Mouse (Mus musculus): ENCODE measurements around the gene Mt4.
"Not testable (repeated sequence)": the region's sequence is repeated elsewhere in the genome, so short reads cannot be mapped to it uniquely, and the experiment has no call there.

Gene Mt4

DNA sequence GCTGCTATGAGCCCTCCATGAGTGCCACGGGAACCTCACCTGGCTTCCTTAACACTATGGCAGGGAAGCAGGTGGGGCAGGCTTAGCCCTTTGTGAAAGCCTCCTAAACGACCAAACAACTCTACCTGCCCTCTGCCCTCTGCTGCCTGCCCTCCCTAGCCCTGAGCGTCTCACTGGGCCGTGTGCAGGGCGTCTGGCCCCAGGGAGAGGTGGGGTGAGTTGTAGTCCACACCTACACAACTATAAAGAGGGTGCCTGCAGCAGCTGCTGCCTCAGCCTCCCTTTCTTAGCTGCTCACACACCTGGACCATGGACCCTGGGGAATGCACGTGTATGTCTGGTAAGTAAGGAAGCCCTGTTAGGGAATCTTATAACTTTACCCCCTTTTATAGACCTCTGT, at the start of gene Mt4:
Mt4 (plus strand) TSS at position 265 of the 400 bp plus-strand sequence.
- no peak for DNase-seq

DNA sequence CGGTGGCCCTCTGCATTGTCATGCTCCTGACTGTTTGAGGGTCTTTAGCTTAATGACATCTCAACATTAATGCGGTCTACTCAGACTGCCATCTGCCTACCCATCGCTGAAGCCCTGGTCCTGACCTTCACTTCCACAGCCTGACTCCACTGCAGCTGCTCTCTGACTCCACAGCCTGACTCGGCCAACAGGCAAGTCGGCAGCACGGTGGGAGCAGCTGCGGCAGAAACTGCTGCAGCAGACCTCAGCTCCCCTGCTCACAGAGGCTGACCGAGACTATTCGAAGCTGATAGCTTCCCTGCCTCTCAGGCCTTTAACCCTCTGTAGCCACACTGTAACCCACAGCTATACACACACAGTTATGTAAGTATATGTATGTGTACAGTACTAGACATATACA, 49.0 kb upstream of the Mt4 start:
- no peak for DNase-seq

GRCm38 (mm10) chr8:94089715-94090114, 47.3 kb upstream of the Mt4 start:
- DNase-seq, result no peak

DNA sequence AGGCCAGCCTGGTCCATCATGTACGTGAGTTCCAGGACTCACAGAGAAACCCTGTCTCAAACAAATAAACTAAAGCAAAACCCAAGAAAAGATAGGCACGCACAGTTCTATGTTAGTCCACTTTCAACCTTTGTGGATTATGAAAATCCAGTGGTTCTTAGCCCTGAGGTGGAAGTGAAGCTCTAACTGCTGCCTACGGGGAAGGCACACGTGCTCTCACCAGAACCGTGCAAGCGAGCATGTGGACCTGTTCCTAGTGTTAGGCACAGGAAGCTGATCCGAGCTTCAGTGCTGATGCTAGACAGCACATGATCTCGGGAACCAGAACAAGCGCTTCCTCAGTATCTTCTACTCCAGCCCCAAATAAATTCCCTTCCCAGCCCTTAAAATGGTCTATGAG, 44.1 kb upstream of the Mt4 start:
- DNase-seq, result no peak

DNA sequence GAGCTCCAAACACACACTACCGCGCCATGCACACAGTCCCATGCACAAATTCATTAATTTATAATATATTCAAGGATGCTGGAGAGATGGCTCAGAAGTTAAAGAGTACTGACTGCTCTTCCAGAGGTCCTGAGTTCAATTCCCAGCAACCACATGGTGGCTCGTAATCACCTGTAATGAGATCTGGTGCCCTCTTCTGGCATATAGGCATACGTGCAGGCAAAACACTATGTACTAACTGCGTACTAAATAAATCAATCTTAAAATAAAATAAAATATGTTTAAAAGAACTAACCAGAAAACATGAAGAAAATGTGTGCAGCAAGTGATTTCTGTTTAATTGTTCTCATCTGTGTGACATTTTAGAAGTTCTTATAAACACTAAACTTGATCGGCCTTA, 42.7 kb upstream of the Mt4 start:
- no peak for DNase-seq

DNA sequence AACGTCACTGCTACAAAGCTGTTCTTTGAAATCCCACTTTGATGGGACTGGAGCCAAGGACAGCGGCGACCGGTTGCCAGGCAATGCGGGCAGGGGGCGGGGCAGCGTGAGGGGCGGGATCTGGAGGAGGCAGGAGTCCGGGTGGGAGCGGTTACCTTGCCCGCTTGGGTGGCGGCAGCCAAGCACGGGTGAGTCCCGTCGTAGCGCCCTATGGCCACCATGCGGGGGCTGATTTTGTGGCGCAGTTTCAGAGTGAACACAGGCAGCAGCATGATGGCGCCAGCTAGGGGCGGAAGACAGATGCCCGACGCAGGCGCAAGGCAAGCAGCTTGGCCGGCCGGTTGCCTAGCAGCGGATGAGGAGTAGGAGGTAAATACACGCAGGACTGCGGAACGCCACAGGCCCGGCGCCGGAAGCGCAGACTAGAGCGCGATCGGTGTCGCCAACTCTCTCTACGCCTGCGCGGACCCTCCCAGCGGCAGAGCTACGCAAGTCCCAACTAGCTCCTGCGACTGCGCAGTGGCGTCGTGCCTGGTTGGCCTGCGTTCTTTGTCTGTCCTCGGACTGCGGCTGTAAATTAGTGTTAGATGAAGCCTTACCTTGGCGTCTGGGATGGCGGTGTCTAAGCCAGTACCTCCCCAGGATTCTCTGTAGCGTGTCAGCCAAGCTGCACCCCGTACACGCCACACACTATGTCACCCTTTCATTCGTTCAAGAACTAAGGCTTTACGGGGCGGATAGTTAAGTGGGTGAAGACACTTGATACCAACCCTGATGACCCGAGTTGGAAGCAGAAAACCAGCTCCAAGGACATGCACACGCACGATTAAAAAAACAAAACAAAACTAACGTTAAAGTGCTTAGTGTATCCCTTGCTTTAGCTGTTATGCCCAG, 38.7 kb upstream of the Mt4 start, which contains the start of gene Bbs2:
Bbs2 (minus strand) TSS at position 848 of the 894 bp plus-strand sequence.
- DNase-seq, result peak; percentile 100

- DNase-seq, result no peak
Observed at GRCm38 (mm10) chr8:94098996-94099395, 38.0 kb upstream of the Mt4 start.

- DNase-seq, result no peak
Observed at GRCm38 (mm10) chr8:94104146-94104545, 32.9 kb upstream of the Mt4 start.

DNA sequence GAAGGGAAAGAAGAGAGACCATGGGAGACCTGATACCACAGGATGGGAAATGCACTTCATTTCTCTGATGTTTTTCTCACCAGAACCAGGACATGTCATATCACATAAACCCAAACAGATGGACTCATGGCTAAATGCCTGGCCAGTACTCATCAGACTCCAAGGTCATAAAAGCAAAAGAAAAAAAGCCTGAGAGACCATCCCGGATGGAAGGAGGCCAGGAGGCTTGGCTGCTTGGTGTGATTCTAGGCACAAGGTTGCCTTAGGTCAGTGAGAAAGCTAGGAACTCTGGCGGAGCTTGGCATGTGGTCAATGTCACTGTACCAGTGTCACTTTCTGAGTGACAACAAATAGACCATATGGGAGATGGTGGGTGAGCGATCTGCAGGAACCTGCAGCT, 29.1 kb upstream of the Mt4 start:
- peak; percentile 18 for DNase-seq

GRCm38 (mm10) chr8:94109396-94109795, 27.6 kb upstream of the Mt4 start:
- no peak for DNase-seq

DNA sequence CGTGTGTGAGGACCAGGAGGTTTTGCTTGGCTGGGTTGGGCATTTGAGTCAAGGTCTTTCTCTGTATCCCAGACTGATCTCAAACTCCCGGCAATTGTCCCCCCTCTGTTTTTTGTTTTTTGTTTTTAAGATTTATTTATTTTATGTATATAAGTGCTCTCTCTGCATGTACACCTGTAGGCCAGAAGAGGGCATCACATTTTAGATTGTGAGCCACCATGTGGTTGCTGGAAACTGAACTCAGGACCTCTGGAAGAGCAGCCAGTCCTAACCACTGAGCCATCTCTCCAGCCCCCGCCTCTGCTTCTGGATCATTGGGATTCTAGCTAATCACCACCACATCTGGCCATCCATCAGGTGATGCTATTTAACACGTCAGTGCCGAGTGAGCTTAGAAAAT, 27.2 kb upstream of the Mt4 start:
- no peak for DNase-seq

- DNase-seq, result no peak
Observed at GRCm38 (mm10) chr8:94110526-94111177, 26.3 kb upstream of the Mt4 start.

DNA sequence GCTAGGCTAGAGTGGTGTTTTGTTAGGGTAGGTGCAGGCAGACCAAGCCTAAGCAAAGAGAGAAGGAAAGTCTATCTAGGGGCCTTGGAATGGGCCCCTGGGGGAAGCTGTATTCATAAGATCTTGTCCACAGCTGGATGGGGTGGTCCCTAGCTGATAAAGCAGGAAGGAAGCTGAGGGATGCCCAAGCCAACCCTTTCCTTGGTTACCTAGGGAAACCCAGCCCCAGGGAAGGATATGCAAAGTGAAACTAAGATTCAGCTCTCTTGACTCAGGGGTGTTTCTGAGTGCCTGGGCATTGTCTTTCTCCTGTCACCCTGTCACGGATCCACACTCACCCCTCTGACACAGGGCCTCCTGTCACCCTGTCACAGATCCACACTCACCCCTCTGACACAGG, 23.6 kb upstream of the Mt4 start:
- DNase-seq, result no peak

GRCm38 (mm10) chr8:94113972-94114371, 23.0 kb upstream of the Mt4 start:
- DNase-seq, result no peak

DNA sequence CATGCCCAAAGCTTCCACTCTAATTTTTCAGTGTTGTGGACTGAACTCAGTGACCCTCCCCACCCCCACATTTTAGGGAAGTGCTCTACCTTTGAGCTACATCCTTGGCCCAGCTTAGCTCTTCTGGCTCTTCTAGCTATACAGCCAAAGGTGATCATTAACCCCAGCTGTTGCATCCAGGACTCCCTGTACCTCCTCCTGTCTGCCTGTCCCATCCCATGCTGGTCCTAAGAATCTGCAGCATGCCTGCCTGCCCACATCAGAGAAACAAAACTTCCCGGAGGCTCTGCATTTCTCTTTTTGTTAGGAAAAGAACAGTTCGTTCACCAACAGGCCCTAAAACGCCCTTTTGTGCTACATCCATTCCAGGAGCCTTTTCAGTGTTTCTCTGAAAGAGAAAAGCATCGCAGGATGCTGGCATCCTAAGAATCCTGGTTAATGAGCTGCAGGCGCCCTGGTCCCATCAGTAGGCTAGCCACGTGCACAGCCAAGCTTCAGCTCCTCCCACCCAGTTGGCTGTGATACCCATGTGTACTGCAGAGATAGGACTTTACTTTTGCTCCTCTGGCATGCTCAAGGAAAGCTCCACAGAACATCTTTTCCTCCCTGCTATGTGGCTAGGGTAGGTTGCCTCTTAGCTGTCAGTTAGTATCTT, 18.1 kb upstream of the Mt4 start:
- peak; percentile 48 for DNase-seq

DNA sequence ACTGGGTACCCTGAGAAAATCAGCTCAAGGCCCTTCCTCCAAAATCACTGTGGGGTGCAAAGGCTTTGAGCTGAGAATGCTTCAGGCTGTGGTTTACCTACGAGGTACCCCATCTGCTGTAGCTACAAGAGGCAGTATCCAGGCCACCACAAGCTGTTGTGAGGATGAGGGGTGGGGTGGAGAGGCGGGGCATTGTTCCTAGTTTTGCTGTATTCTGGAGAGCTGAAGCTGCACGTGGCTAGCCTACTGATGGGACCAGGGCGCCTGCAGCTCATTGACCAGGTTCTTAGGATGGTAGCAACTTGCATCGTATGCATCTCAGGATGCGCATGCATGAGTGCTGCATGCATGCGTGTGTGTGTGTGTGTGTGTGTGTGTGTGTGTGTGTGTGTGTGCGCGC, 15.4 kb upstream of the Mt4 start:
- DNase-seq, result no peak

DNA sequence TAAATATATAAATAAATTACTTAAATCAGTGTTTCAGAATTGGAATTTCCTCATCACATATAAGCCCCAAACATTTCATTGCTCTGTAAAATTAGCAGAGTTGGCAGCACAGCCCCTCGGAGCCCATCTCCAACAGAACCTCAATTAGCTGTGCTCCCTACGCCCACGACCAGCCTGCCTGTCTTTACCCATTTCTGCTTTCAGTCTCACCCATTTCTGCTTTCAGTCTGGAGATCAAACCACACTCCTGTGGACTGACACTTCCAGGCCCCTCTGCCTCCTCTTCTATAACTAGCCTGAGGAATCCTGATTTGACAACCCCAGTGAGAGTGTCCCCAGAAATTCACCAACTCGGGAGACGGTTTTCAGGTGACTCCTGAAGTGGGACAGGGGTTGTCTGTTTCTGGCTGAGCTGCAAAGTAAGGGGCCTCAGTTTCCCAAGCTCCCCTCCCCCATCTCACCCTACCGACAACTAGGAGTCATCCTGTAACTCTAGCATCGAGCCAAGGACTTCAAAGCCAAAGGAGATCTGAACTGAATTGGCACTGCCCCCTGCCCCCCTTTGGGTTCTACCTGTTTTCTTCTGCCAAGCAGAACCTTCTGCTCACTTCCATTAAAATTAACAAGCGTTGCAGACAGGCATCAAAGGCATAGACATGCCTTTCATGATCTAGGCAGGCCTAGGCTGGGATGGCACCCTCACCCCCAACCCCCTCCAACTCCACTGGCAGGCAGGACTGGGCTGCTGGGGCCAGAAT, 14.1 kb upstream of the Mt4 start:
- DNase-seq, result no peak

DNA sequence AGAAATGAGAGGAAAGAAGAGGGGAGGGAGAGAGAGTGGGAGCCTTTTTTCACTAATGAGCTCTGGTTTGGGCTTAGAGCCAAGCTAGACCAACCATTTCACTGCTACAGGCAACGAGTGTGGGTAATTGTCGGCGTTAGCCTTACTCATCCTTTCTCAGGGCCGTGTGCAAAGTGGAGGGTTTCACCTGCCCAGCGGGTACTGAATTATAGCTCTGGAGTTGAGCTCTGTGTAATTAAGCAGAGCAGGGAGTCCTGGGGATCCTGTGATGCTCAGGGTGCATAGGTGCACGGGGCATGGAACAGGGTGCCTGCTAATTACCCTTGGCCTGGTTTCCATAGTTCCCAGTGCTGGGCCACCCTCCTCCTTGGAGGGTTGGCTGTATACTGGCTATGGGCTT, 9.3 kb upstream of the Mt4 start:
- no peak for DNase-seq

DNA sequence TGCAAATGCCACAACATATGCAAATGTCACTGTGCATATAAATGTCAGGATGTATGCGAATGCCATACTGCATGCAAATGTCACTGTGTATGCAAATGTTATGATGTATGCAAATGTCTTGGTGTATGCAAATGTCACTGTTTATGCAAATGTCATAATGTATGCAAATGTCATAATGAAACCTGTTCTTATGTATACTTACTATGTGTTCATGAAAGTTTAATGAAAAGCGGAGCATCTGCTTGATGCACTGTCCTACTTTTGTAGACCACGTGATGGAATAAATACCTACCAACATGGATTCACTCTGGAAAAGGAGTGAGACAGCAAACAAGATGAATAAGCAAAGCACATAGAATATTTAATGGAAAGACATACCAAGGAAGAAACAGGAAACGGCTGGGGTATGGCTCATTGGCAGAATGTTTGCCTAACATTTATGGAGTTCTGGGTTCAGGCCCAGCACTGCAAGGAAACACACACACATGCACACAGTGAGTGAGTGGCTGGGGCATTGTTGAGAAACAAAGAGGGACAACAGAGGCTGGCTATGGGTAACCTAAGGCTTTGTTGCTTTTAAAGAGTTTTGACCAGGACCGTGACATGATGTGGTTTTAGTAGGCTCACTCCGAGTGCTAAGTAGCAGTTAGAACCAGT, 7.7 kb upstream of the Mt4 start:
- no peak for DNase-seq

GRCm38 (mm10) chr8:94130126-94130525, 6.9 kb upstream of the Mt4 start:
- DNase-seq, result no peak

- no peak for DNase-seq
Observed at GRCm38 (mm10) chr8:94132096-94132495, 4.9 kb upstream of the Mt4 start.

- not testable (repeated sequence) for DNase-seq
Observed at GRCm38 (mm10) chr8:94134601-94135000, 2.4 kb upstream of the Mt4 start.

GRCm38 (mm10) chr8:94135556-94135955, 1.4 kb upstream of the Mt4 start:
- no peak for DNase-seq
